ENCODE assay signal across 24 mouse cellular contexts in genomic region chr10:86406952-86407351, GRCm38 (mm10).
DNase-seq lines count a peak whose midpoint lies in the region; ATAC-seq and TF ChIP-seq lines count a peak whose summit lies in the region.
"Had no signal": no experiment of that assay in that cellular context is flagged by ENCODE, and none has a peak within 500 bp of the region (broad histone marks: within the 10 kb centered on the region; RNA-seq: fewer than 3 reads in every experiment).

No protein-coding gene starts in this region.

- H3K4me1 ChIP-seq in heart, embryonic 13.5 days: peaks cover 15% of the 10 kb centered on the region
- no peaks in the 10 kb centered on the region for H3K4me1 ChIP-seq in kidney, postnatal 0 days (replicated peaks; ENCODE audit: insufficient read depth, low read length)
- peaks cover 3% of the 10 kb centered on the region; the same call in 1 of the 2 replicates for H3K4me1 ChIP-seq in neural tube, embryonic 15.5 days
- H3K4me1 ChIP-seq: embryonic facial prominence, embryonic 12.5 days; hindbrain, embryonic 13.5 days had no signal

- ATAC-seq in heart, embryonic 13.5 days (ENCODE audit: extremely low read depth, insufficient number of reproducible peaks, low FRiP score, low TSS enrichment): no peak
- ATAC-seq in kidney, postnatal 0 days (replicated peaks; ENCODE audit: low FRiP score, low read depth): no peak
- no peak for ATAC-seq in neural tube, embryonic 15.5 days (ENCODE audit: low FRiP score)
- ATAC-seq: activated CD4-positive, CD25-positive, alpha-beta regulatory T cell, adult 4 months; CD4-positive, CD25-positive, alpha-beta regulatory T cell, adult 4 months; forebrain, embryonic 13.5 days; forebrain, postnatal 0 days; hindbrain, postnatal 0 days; Patski had no signal

- H3K4me2 ChIP-seq in heart, embryonic 13.5 days: no peak overlapping the region
- H3K4me2 ChIP-seq in kidney, postnatal 0 days (ENCODE audit: low read length): no peak overlapping the region
- H3K4me2 ChIP-seq in neural tube, embryonic 15.5 days: no peak overlapping the region
- H3K4me2 ChIP-seq: embryonic facial prominence, embryonic 12.5 days; forebrain, embryonic 13.5 days; hindbrain, embryonic 13.5 days had no signal

- TF ChIP-seq CTCF in kidney, postnatal 0 days (IDR thresholded peaks at IDR 0.05; ENCODE audit: low read depth): no peak

- H3K27me3 ChIP-seq in heart, embryonic 13.5 days (replicated peaks): no peaks in the 10 kb centered on the region
- H3K27me3 ChIP-seq in kidney, postnatal 0 days (ENCODE audit: insufficient read depth, low read length): no peaks in the 10 kb centered on the region
- no peaks in the 10 kb centered on the region for H3K27me3 ChIP-seq in neural tube, embryonic 15.5 days (replicated peaks)
- H3K27me3 ChIP-seq: embryonic facial prominence, embryonic 12.5 days; forebrain, embryonic 13.5 days; hindbrain, embryonic 13.5 days; Patski had no signal

- H3K9ac ChIP-seq in heart, embryonic 13.5 days: no peak overlapping the region
- H3K9ac ChIP-seq in kidney, postnatal 0 days (ENCODE audit: low read depth, low read length): no peak overlapping the region
- H3K9ac ChIP-seq in neural tube, embryonic 15.5 days (replicated peaks): no peak overlapping the region
- H3K9ac ChIP-seq: embryonic facial prominence, embryonic 12.5 days; forebrain, embryonic 13.5 days; forebrain, postnatal 0 days; hindbrain, embryonic 13.5 days had no signal

- no peak overlapping the region for H3K4me3 ChIP-seq in heart, embryonic 13.5 days
- H3K4me3 ChIP-seq in kidney, postnatal 0 days (replicated peaks; ENCODE audit: low read depth, low read length): no peak overlapping the region
- H3K4me3 ChIP-seq in neural tube, embryonic 15.5 days (replicated peaks): no peak overlapping the region
- H3K4me3 ChIP-seq: embryonic facial prominence, embryonic 12.5 days; forebrain, embryonic 13.5 days; hindbrain, embryonic 13.5 days had no signal

- intact Hi-C loops in heart, postnatal 10 days (cut with DNase I): no loop called here

- no peaks in the 10 kb centered on the region for H3K36me3 ChIP-seq in heart, embryonic 13.5 days
- no peaks in the 10 kb centered on the region for H3K36me3 ChIP-seq in kidney, postnatal 0 days (ENCODE audit: insufficient read depth, low read length)
- H3K36me3 ChIP-seq in neural tube, embryonic 15.5 days: peaks cover 13% of the 10 kb centered on the region; the same call in 1 of the 2 replicates
- H3K36me3 ChIP-seq: embryonic facial prominence, embryonic 12.5 days; G1E had no signal

- DNase-seq in heart, postnatal 10 days: no peak
- peak; percentile 62 for DNase-seq in kidney, postnatal 0 days (ENCODE audit: low spot score)
- DNase-seq in kidney, postnatal 25 days: no peak
- peak; percentile 28 for DNase-seq in 3T3-L1 (ENCODE audit: low read depth, low spot score)
- peak; percentile 58 for DNase-seq in Muller cell, postnatal 12 days (ENCODE audit: inconsistent ontology term)
- no peak for DNase-seq in embryo, embryonic 11 days
- DNase-seq: adrenal gland, adult 8-10 months; adrenal gland, postnatal 36 days; B cell, adult 2 months; cerebellum, adult 2 months; cerebellum, postnatal 10 days; forebrain, postnatal 0 days; gastrocnemius, postnatal 14 days; kidney, adult 11 months had no signal

- H3K27ac ChIP-seq in heart, embryonic 13.5 days (replicated peaks): 0 out of 2 replicates have a peak overlapping the region, but pooled peaks have one; percentile 17
- H3K27ac ChIP-seq in kidney, postnatal 0 days: no peak overlapping the region
- no peak overlapping the region for H3K27ac ChIP-seq in neural tube, embryonic 15.5 days (replicated peaks)
- H3K27ac ChIP-seq: embryonic facial prominence, embryonic 12.5 days; forebrain, embryonic 13.5 days; hindbrain, embryonic 13.5 days; hindbrain, postnatal 0 days had no signal

- no peaks in the 10 kb centered on the region for H3K9me3 ChIP-seq in heart, embryonic 13.5 days
- no peaks in the 10 kb centered on the region for H3K9me3 ChIP-seq in kidney, postnatal 0 days (replicated peaks; ENCODE audit: low read length)
- no peaks in the 10 kb centered on the region for H3K9me3 ChIP-seq in neural tube, embryonic 15.5 days (replicated peaks)
- H3K9me3 ChIP-seq: embryonic facial prominence, embryonic 12.5 days; forebrain, embryonic 13.5 days; G1E; hindbrain, embryonic 13.5 days had no signal

- 18% methylated on average over 4 of the region's 4 CpGs for WGBS in heart, embryonic 13.5 days
- WGBS in kidney, postnatal 0 days: 46% methylated on average over 4 of the region's 4 CpGs
- 84% methylated on average over 4 of the region's 4 CpGs for WGBS in neural tube, embryonic 15.5 days

Comparison
In these comparisons a context has a peak if more than half of its experiments do, and no peak if none do; other contexts are left out.
1. DNase-seq: peak in kidney, postnatal 0 days (single experiment), 3T3-L1 (single experiment) and Muller cell, postnatal 12 days (single experiment); none in heart, postnatal 10 days (0 of 2), kidney, postnatal 25 days (0 of 2) and embryo, embryonic 11 days (single experiment).